Mouse (Mus musculus) gastrocnemius, adult 18-20 months (tissue): Measurements from ENCODE around the gene Efcab10. TPM values are rescaled to one million over a fixed set of nuclear protein-coding genes. Genes with fewer than 3 reads are reported as not detected.

Experiments
- DNase-seq: peaks from one replicate; pipeline ENCODE4 v3.0.0; 2021; ENCODE audit warnings: low spot score
- total RNA-seq, 2 experiments: library from RNA; stranded (reverse); gene quantifications; 2 replicates each; pipeline ENCODE4 v1.2.3; 2021

Efcab10 gene
- total RNA-seq, 2 experiments from 2014 or later: not detected

- DNase-seq: no peak
Measured at GRCm38 (mm10) chr12:33427293-33427692, 32.6 kb downstream of the Efcab10 start.

GRCm38 (mm10) chr12:33427726-33428125 is 33.1 kb downstream of the Efcab10 start:
- no peak for DNase-seq

- peak; percentile 97 for DNase-seq
Measured at GRCm38 (mm10) chr12:33429387-33430160, 34.9 kb downstream of the Efcab10 start, which contains the start of gene Twistnb. Gene Twistnb, plus strand, starts transcription at chr12:33429635.

- DNase-seq: no peak
Measured at GRCm38 (mm10) chr12:33433812-33434211, 39.2 kb downstream of the Efcab10 start.

GRCm38 (mm10) chr12:33434758-33435157 is 40.1 kb downstream of the Efcab10 start:
- no peak for DNase-seq

Other genes starting within 250 kb of the Efcab10 start
- gene Atxn7l1, start 247.2 kb upstream of the Efcab10 start, total RNA-seq: 10 to 100 TPM; 15.2 to 16.9 TPM
- 10 to 100 TPM in 1 of 2 experiments, 1 to 10 TPM in 1; 9.4 to 12.0 TPM for gene Twistnb, start 34.8 kb downstream of the Efcab10 start, total RNA-seq